Mouse (Mus musculus) MEL (cell line): Measurements from ENCODE around the gene Mocs1. TPM values are rescaled to one million over a fixed set of nuclear protein-coding genes. Genes with fewer than 3 reads are reported as not detected.

ENCODE experiments used
- DNase-seq: peaks from one replicate; pipeline ENCODE4 v3.0.0; 2011; ENCODE audit warnings: low read depth, low spot score
- H3K27ac ChIP-seq: 2 replicates; pipeline ENCODE4 v1.5.1; 2012; ENCODE audit warnings: low read depth, mild to moderate bottlenecking, control low read depth, low read length, moderate library complexity; ENCODE audit not compliant: control insufficient read depth
- H3K27me3 ChIP-seq, 2 experiments: fragments of 150-350 bp in 1 of 2; sonication (generic) in 1 of 2; 2 replicates each; pipeline ENCODE4 v1.6.1; 2012; ENCODE audit warnings: low read length in 2 of 2, mild to moderate bottlenecking in 2 of 2, improper control_type of control experiment in 1 of 2, moderate library complexity in 1 of 2; ENCODE audit not compliant: insufficient read depth in 2 of 2, control insufficient read depth in 1 of 2
- H3K36me3 ChIP-seq, 2 experiments: 2 replicates each; pipeline ENCODE4 v1.6.1; 2012 to 2014; ENCODE audit warnings: low read length in 2 of 2, improper control_type of control experiment in 1 of 2, inconsistent platforms in 1 of 2, mild to moderate bottlenecking in 1 of 2; ENCODE audit not compliant: insufficient read depth in 2 of 2, control insufficient read depth in 1 of 2
- H3K4me1 ChIP-seq, 2 experiments: fragments of 150-350 bp in 1 of 2; sonication (generic) in 1 of 2; 2 replicates each; pipeline ENCODE4 v1.6.1; 2012; ENCODE audit warnings: low read length in 2 of 2, improper control_type of control experiment in 1 of 2, mild to moderate bottlenecking in 1 of 2; ENCODE audit not compliant: insufficient read depth in 2 of 2, control insufficient read depth in 1 of 2
- H3K4me3 ChIP-seq, 2 experiments: fragments of 150-350 bp in 1 of 2; sonication (generic) in 1 of 2; 2 replicates each; pipeline ENCODE4 v1.5.1; 2012; ENCODE audit warnings: low read depth in 2 of 2, low read length in 2 of 2, mild to moderate bottlenecking in 2 of 2, moderate library complexity in 2 of 2, control low read depth in 1 of 2, improper control_type of control experiment in 1 of 2; ENCODE audit not compliant: control insufficient read depth in 1 of 2, insufficient read depth in 1 of 2
- H3K79me2 ChIP-seq: 2 replicates; pipeline ENCODE4 v1.6.1; 2012; ENCODE audit warnings: mild to moderate bottlenecking, low read length, moderate library complexity; ENCODE audit not compliant: control insufficient read depth, poor library complexity, insufficient read depth
- H3K9ac ChIP-seq: 2 replicates; pipeline ENCODE4 v1.6.1; 2012; ENCODE audit warnings: low read depth, mild to moderate bottlenecking, control low read depth, low read length, moderate library complexity; ENCODE audit not compliant: control insufficient read depth, poor library complexity, severe bottlenecking
- H3K9me3 ChIP-seq: fragments of 150-350 bp; sonication (generic); replicated peaks from 2 replicates; pipeline ENCODE4 v1.6.1; 2012; ENCODE audit warnings: mild to moderate bottlenecking, low read length, improper control_type of control experiment, moderate library complexity; ENCODE audit not compliant: insufficient read depth
- CHD1 ChIP-seq: IDR thresholded peaks from 2 replicates; pipeline ENCODE4 v1.6.1; 2012; ENCODE audit warnings: low read depth, mild to moderate bottlenecking, inconsistent platforms, low read length, improper control_type of control experiment
- EP300 ChIP-seq, 2 experiments: IDR thresholded peaks; 2 replicates each; pipeline ENCODE4 v1.6.1; 2011; ENCODE audit warnings: improper control_type of control experiment in 2 of 2, low read length in 2 of 2, low read depth in 1 of 2, mild to moderate bottlenecking in 1 of 2
- ETS1 ChIP-seq: IDR thresholded peaks from 2 replicates; pipeline ENCODE4 v1.6.1; 2012; ENCODE audit warnings: low read depth, mild to moderate bottlenecking, inconsistent platforms, low read length, improper control_type of control experiment, moderate library complexity
- GABPA ChIP-seq: IDR thresholded peaks from 2 replicates; pipeline ENCODE4 v1.6.1; 2012; ENCODE audit warnings: low read depth, mild to moderate bottlenecking, inconsistent platforms, low read length, improper control_type of control experiment, moderate library complexity
- JUND ChIP-seq: IDR thresholded peaks from 2 replicates; pipeline ENCODE4 v1.6.1; 2011; ENCODE audit warnings: low read depth, mild to moderate bottlenecking, improper control_type of control experiment, low read length
- MAX ChIP-seq: IDR thresholded peaks from 2 replicates; pipeline ENCODE4 v1.6.1; 2011; ENCODE audit warnings: low read length, improper control_type of control experiment
- MAZ ChIP-seq: IDR thresholded peaks from 2 replicates; pipeline ENCODE4 v1.6.1; 2012; ENCODE audit warnings: low read depth, mild to moderate bottlenecking, inconsistent platforms, low read length, improper control_type of control experiment
- MEF2A ChIP-seq: IDR thresholded peaks from 2 replicates; pipeline ENCODE4 v1.6.1; 2014; ENCODE audit warnings: low read depth, mild to moderate bottlenecking, inconsistent platforms, low read length, improper control_type of control experiment; ENCODE audit not compliant: poor library complexity, insufficient replicate concordance, severe bottlenecking; ENCODE audit errors: extremely low read depth
- MXI1 ChIP-seq: IDR thresholded peaks from 2 replicates; pipeline ENCODE4 v1.6.1; 2011; ENCODE audit warnings: mild to moderate bottlenecking, low read depth, low read length, improper control_type of control experiment
- MYB ChIP-seq: IDR thresholded peaks from 2 replicates; pipeline ENCODE4 v1.6.1; 2011; ENCODE audit warnings: mild to moderate bottlenecking, low read depth, low read length, improper control_type of control experiment
- MYC ChIP-seq: IDR thresholded peaks from 2 replicates; pipeline ENCODE4 v1.6.1; 2011; ENCODE audit warnings: low read depth, mild to moderate bottlenecking, low read length, improper control_type of control experiment, moderate library complexity
- POLR2A ChIP-seq, 2 experiments: IDR thresholded peaks; 2 replicates each; pipeline ENCODE4 v1.6.1; 2011 to 2012; ENCODE audit warnings: low read length in 2 of 2, mild to moderate bottlenecking in 2 of 2, control low read depth in 1 of 2, improper control_type of control experiment in 1 of 2, low read depth in 1 of 2, moderate library complexity in 1 of 2; ENCODE audit not compliant: control insufficient read depth in 1 of 2, insufficient read depth in 1 of 2, poor library complexity in 1 of 2
- POLR2AphosphoS2 ChIP-seq: IDR thresholded peaks from 2 replicates; pipeline ENCODE4 v1.6.1; 2011; ENCODE audit warnings: low read length, improper control_type of control experiment
- POLR2AphosphoS5 ChIP-seq: IDR thresholded peaks from 2 replicates; pipeline ENCODE4 v1.6.1; 2012; ENCODE audit warnings: low read depth, borderline replicate concordance, mild to moderate bottlenecking, inconsistent platforms, low read length, moderate library complexity, mixed read lengths
- SIN3A ChIP-seq: IDR thresholded peaks from 2 replicates; pipeline ENCODE4 v1.6.1; 2012; ENCODE audit warnings: low read length, improper control_type of control experiment, inconsistent platforms
- TAL1 ChIP-seq: IDR thresholded peaks from 2 replicates; pipeline ENCODE4 v1.6.1; 2012; ENCODE audit warnings: mild to moderate bottlenecking, inconsistent platforms, low read length, moderate library complexity, mixed read lengths
- UBTF ChIP-seq: IDR thresholded peaks from 2 replicates; pipeline ENCODE4 v1.6.1; 2012; ENCODE audit warnings: low read depth, mild to moderate bottlenecking, inconsistent platforms, low read length, improper control_type of control experiment, moderate library complexity, borderline replicate concordance; ENCODE audit not compliant: insufficient read depth
- USF1 ChIP-seq: IDR thresholded peaks from 2 replicates; pipeline ENCODE4 v1.6.1; 2014; ENCODE audit warnings: low read depth, mild to moderate bottlenecking, inconsistent platforms, low read length, improper control_type of control experiment, moderate library complexity
- USF2 ChIP-seq, 2 experiments: IDR thresholded peaks; 2 replicates each; pipeline ENCODE4 v1.6.1; 2011 to 2012; ENCODE audit warnings: improper control_type of control experiment in 2 of 2, low read length in 2 of 2, borderline replicate concordance in 1 of 2, inconsistent platforms in 1 of 2, low read depth in 1 of 2, mild to moderate bottlenecking in 1 of 2; ENCODE audit not compliant: insufficient read depth in 1 of 2
- ZC3H11A ChIP-seq: IDR thresholded peaks from 2 replicates; pipeline ENCODE4 v1.6.1; 2012; ENCODE audit warnings: low read depth, mild to moderate bottlenecking, inconsistent platforms, low read length, improper control_type of control experiment
- ZNF384 ChIP-seq: IDR thresholded peaks from 2 replicates; pipeline ENCODE4 v1.6.1; 2012; ENCODE audit warnings: low read depth, mild to moderate bottlenecking, inconsistent platforms, low read length, improper control_type of control experiment
- polyA plus RNA-seq, 2 experiments: library from polyadenylated mRNA; stranded (reverse) in 1 of 2; unstranded in 1 of 2; fragments of >175 nt in 1 of 2; fragments of >200 nt in 1 of 2; gene quantifications; 2 replicates each; pipeline versions ENCODE4 v1.2.1 to v1.2.4; 2012; ENCODE audit warnings: low replicate concordance in 2 of 2, low read depth in 1 of 2; ENCODE audit not compliant: insufficient read length in 2 of 2, insufficient read depth in 1 of 2, missing spikeins in 1 of 2
- total RNA-seq: library from RNA; depleted of rRNA; stranded (reverse); fragments of 300-350 nt; gene quantifications from 2 replicates; pipeline ENCODE4 v1.2.3, GENCODE M21; 2012

Mocs1 gene
- total and polyA plus RNA-seq, 3 experiments = 7.8 to 24.6 TPM; not detected in 1

DNA sequence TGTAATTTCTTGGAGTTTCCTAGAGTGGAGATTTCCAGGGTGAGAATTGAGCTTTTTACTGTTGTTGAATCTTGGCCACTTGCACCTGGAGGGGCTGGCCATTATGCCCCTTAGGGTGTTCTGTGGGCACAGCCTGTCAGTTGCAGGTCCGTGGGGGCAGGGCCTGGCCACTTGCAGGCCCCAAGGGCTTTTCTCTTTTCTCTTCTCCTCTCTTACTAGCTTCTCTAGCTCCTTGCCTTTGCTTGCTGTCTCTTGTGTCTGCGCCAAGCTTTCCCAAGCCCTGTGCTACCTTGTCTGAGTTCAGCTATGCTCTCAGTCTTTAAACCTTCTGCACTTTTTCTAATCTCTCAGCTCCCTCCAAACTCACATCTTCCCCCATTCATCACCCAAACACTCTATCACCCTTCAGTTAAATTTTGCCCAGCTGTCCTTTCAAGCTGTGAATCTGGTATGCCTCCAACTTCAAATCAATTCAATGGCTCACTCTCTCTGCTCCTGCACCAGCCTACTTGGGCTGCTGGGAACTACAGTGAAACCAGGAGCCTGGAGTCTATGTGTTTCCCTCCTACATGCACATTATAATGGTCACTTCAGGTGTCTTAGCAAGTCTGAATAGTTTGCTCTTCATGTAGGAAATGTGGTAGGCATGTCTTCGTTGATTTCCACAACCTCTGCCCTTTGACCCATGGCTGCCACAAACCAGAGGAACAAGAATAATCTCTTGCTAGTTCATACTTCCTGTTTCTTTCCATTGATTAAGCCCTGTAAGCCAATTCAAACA, 5.7 kb upstream of the Mocs1 start:
- no peak for DNase-seq
- Histone ChIP-seq H3K79me2 (no peaks in the 10 kb centered on the region), H3K27me3 (no peaks in the 10 kb centered on the region; a peak in 1 of 4 replicates), H3K36me3 (no peaks in the 10 kb centered on the region), H3K9ac (no peak overlapping the region), H3K9me3 (no peaks in the 10 kb centered on the region), H3K4me1 (peaks cover 0 to 3% of the 10 kb centered on the region in 2 experiments; a peak in 1 of 4 replicates), H3K4me3 (no peak overlapping the region), H3K27ac (no peak overlapping the region)
- TF ChIP-seq ETS1 (no peak), POLR2AphosphoS2 (no peak), USF2 (IDR thresholded peaks at IDR 0.05; ENCODE audit: borderline replicate concordance in 1 of 2, insufficient read depth in 1 of 2, low read depth in 1 of 2, low read length in 2 of 2) (no peak), MAZ (no peak), MYB (no peak), POLR2A (IDR thresholded peaks at IDR 0.05; ENCODE audit: control insufficient read depth in 1 of 2, insufficient read depth in 1 of 2, low read depth in 1 of 2, low read length in 2 of 2, poor library complexity in 1 of 2) (no peak), MXI1 (no peak), MEF2A (no peak), MYC (no peak), EP300 (IDR thresholded peaks at IDR 0.05; ENCODE audit: low read depth in 1 of 2, low read length in 2 of 2) (no peak), JUND (no peak), CHD1 (no peak), MAX (no peak), ZNF384 (no peak), USF1 (no peak), POLR2AphosphoS5 (no peak), GABPA (no peak), ZC3H11A (no peak), UBTF (no peak), TAL1 (no peak)

- Histone ChIP-seq H3K27ac (no peak overlapping the region), H3K4me1 (peaks cover 0 to 3% of the 10 kb centered on the region in 2 experiments; a peak in 1 of 4 replicates), H3K79me2 (no peaks in the 10 kb centered on the region), H3K36me3 (no peaks in the 10 kb centered on the region), H3K9ac (no peak overlapping the region), H3K4me3 (no peak overlapping the region), H3K9me3 (no peaks in the 10 kb centered on the region), H3K27me3 (no peaks in the 10 kb centered on the region; a peak in 1 of 4 replicates)
- TF ChIP-seq SIN3A = no peak
- DNase-seq = no peak
These were observed 5.2 kb upstream of the Mocs1 start for GRCm38 (mm10) chr17:49423067-49423325.
